Mouse (Mus musculus) urinary bladder, postnatal 4 days (tissue): ENCODE results near the gene Sncb.

ENCODE experiments used
- DNase-seq, 2 experiments: peaks; one replicate each; pipeline ENCODE4 v3.0.0; 2021 to 2022; ENCODE audit warnings: low spot score in 2 of 2

Gene Sncb

DNA sequence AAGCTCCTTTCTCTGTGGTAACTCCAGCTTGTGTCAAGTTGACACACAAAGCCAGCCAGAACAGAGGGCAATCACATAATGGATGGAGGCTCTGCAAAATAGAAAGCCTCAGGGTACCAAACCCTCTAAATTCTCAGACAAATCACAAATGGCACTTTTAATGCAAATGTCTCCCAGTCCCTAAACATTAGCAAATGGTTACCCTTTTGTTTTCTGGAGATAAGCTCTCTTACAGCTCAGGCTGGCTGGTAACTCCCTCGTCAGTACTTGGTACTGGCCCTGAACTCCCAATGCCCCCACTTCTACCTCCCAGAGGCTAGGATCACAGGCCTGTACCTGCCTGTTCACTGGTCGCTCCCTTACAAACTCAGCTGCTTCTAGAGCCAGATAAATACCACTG lies 16.8 kb upstream of the Sncb start:
- DNase-seq: no peak

- DNase-seq: no peak
Observed at GRCm38 (mm10) chr13:54781086-54781485, 14.7 kb upstream of the Sncb start.

DNA sequence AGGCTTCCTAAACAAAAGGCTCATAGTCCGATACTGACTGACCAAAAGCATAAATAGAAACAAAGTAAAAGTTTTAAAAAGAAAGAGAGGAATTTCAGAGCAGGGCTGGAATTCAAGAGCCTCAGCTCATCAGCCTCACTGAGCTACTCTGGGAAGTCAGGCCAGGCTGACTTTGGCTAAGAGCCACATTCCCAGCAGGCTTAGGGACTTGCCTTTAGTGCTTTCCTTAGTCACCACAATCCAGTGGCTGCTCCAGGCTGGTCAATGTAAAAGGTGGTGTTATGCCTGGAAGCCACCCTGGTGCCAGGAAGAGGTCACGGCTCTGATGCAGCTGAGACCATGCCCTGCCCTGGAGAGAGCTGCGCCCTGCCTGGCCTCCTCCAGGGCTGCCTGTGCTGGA lies 14.2 kb upstream of the Sncb start:
- no peak for DNase-seq

- DNase-seq: no peak
Observed at GRCm38 (mm10) chr13:54767012-54767411, 617 bp upstream of the Sncb start.

DNA sequence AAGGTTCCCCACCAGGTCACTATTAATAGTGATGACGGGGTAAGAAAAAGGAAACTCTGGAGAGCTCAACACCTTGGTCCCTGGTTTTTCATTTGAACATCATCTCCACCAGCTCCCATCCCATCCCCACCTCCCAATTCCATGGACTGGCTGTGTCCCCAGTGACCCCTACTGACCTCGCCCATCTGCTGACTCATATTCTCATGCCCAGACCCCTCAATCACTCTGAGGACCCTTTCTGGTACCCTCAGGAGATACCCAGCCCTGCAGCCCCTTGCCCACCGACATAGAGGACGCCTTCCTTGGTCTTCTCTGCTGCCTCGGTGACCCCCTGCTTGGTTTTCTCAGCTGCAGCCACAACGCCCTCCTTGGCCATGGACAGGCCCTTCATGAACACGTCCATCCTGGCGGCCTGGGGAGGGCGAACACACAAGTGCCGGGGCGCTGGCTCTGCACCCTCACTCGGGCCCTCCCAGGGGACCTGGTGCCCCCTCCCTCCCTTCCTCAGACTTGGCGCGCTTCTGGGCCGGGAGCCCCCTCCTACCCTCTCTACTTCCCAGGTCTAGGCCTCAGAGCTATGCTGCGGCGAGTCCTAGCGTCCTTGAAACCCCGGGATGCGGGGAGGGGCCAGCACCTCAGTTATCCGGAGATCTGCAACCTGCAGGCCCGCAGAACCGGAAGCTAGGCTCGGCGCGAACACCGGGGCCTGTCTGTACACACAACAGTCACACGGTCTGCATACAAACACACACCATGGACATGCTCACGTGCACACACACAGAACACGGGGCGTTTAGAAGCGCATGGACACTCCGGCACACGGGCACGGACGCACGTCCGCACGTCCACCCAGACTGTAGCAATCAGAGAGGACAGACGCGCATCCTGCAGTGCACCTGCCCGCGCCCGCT lies 859 bp downstream of the Sncb start:
- no peak for DNase-seq

DNA sequence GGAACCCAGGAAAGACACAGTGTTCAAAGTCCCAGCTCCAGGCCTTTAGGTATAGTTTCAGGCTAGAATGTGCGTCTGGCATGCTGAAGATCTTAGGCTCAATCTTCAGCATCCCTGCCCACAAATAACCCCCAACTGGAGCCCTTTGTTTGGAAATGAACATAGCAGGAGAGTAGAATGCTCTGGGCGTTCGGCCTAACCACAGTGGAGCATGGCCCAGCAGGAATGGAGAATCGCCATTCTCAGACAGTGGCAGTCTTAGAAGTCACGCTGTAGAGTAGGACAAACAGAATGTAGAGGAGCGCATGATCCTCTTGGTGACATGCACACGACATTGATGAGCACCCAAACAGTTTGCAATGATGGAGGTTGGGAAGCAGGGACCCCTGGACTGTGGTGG lies 5.5 kb downstream of the Sncb start:
- DNase-seq: no peak

- DNase-seq: no peak
Observed at GRCm38 (mm10) chr13:54760164-54760795, 6.1 kb downstream of the Sncb start.

- DNase-seq: no peak
Observed at GRCm38 (mm10) chr13:54759496-54759895, 6.9 kb downstream of the Sncb start.

DNA sequence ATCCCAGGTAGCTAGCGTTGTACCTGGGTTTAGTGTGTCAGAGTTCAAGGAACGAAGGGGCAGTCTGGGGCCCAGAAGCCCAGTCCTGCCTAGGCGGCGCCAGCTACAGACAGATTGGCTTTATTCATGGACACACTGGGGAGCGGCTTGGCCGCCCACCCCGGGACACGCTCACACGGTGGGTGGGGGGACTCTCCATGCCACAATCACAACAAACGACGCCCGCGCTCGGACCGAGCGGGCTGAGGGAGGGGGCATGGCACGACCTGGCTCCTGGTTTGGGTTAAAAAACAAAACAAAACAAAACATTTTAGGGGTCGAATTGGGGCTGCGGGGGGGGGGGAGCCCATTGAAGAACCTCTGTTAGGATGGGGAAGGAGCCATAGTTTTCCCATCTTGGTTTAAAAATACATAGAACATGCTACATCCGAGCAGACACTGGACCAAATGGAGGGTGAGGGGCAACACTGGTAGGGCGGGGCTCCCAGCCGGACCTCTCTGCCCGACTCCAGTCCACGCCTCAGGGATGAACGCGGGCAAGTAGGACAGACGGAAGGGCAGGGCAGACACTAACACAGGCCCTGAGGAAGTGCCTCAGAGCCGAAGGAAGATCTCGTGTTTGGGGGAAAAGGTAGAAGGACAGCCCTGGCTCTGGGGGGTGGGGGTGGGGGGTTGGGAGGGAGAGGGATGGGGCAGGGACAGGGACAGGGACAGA lies 7.5 kb downstream of the Sncb start:
- DNase-seq: no peak

GRCm38 (mm10) chr13:54758045-54758755 lies 8.2 kb downstream of the Sncb start:
- DNase-seq: peak; percentile 74 to 82

DNA sequence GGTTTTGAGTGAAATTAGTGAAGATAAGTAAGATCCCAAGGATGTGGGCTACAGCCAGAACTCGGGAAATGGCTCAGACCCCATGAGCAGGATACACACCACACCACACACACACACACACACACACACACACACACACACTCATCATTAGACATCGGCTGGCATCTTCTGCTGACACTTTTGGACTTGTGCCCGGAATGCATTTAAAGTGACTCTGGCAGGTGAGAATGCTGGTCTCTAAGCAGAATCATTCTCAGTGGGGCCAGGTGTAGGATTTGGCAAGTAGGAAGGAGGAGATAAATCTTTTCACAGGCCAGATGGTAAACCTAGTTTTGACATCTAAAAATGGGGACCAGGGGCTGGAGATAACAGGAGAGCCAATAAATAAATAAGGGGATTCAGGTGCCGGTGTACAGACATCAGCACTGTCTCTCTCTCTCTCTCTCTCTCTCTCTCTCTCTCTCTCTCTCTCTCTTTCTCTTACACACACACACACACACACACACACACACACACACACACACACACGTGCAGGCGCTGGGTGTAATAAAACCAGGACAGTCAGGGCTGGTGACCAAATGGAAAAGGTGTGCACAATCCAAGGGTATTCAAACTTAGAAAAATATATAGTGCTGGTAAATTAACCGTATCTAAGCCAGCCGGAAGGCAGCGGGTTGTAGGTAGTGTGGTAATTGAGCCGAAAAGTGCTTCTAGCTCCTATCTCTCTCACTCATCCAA lies 9.1 kb downstream of the Sncb start:
- DNase-seq: no peak

DNA sequence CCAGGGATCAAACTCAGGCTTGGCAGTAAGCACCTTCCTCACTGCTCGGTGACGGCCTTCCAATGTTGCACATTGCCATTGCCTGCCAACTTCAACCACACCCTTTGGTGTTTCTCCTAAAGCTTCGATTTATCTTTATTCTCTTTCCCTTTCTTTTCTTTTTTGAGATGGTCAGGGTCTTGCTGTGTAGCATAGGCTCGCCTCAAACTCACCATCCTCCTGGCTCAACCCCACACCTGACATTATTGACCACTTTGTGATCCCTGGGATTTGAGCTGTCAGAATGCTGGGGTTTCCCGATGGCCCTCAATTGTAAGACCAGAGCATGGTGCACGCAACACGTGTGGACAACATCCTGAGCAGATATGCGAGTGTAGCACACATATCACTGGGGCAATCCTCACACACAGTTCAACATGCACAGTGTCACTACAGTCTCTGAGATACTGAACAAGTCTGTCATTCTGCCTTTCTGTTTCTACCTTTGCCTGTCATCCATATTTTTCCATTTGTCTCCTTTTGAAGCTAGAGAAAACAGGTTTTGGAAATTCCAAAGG lies 10.2 kb downstream of the Sncb start:
- DNase-seq: no peak

DNA sequence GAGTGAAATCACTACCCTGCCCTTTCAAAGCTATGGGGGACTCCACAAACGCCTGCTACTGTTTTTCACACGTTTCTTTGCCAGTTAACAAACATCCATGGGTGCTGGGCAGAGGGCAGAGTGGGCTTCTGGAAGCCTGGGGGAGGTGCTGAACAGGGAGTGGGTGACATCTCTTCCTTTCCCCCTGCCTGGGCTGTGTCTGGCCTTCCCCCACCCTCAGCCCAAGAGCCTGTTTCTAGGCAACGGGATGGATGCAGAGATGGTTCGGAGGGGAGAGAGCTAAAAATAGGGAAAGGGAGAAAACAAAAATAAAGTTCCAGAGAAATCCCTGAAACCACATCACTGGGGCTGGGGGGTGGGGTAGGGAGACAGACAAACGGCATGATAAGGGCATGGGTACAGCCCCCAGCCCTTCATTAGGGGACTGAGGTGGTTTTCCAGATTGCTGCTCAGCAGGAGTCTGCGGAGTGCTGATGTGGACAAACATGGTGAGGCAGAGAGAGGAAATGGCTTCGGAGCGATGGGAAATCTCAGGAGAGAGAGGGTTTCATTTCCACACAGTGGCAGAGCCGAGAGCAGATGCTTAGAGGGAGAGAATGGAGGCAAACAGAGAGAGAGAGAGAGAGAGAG lies 11.1 kb downstream of the Sncb start:
- no peak for DNase-seq

DNA sequence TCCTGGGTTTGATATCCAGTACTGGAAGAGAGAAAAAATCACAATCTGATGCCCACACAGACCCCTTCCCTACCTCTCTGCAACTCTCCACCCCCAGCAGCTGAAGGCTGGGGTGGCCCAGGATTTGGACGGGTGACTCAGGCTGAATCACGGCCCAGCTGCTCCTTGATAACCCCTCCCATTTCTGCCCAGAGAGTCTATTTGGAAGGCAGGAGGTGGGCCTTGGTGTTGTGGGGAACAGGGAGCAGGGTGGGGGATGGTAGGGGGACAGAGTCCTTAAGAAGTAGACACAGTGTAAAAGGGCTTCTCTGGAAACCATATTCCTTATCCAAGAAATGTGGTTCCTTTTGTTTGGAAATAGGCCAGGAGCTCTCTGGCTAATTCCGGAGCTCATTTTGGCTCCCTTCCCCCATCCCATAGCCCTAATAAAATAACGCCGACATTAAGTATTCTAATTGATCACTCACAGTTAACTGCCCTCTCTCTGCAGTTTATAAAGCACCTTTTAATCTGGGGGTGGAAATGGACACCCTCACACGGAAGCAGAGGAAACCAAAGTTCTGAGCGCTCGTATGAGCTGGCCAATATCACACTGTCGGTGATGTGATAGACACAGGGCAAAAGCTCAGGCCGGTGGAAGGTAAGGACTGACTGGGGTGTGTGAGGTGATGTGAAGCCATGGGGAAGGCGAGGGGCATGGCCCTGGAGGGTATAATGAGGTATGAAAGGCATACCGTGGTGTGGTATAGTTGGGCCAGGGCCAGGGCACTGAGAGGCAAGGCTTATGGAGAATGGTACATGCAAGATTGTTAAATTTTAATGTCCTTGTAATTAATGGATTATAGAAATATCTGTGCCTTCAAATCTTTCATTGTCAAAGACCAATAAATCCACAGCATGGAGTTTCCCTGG lies 12.0 kb downstream of the Sncb start:
- DNase-seq: no peak

DNA sequence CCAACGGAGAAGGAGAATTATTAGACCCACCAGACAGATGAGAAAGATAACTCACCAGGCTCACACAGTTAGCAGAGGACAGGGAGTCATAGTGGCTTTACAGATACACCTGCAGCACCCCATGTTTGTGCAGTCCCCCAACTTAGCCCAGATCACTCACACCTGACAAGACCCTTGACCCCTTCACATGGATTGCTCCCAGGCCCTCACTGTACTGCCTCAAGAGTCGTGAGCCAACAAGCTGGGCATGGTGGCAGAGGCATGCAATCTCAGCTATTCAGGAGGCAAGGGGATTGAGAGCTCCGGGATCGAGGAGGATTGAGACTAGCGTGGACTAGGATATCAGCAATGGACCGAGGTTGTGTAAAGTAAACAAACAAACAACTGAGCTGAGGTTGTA lies 12.7 kb downstream of the Sncb start:
- DNase-seq: no peak

DNA sequence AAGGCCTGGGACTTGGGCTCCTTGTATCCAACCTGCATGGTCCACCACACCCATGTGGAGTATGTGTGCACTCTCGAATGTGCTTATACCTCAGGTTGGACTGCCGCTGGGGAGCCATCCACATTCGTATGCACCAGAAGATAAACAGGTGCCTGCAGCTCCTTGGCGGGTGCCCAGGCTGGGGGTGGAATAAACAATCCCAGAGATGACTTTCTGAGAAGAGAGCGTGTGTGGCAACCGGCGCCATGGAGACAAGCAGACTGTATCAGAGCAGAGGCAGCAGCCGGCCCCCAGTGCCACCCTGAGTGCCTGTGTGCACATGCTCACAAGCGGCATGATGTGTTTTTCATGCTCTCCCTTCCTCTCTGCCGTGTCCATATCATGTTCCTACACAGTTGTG lies 13.7 kb downstream of the Sncb start:
- DNase-seq: no peak

DNA sequence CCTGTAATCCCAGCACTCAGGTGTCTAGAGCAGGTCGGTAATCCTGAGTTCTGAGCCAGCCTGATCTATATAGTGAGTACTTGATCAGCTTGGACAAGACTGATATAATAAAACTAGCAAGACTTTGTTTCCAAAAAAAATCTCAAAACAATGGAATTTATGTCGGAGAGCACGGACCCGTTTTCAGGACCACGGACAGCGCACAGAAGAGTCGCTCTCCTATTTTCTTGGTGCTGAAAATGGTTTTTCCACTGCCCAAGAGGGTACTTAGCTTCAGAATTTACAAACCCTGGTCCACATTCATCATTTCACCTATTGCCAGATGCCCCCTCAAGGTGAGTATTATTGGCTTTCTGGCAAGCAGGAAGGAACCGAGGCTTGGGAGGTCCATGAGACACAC lies 15.7 kb downstream of the Sncb start:
- no peak for DNase-seq

DNA sequence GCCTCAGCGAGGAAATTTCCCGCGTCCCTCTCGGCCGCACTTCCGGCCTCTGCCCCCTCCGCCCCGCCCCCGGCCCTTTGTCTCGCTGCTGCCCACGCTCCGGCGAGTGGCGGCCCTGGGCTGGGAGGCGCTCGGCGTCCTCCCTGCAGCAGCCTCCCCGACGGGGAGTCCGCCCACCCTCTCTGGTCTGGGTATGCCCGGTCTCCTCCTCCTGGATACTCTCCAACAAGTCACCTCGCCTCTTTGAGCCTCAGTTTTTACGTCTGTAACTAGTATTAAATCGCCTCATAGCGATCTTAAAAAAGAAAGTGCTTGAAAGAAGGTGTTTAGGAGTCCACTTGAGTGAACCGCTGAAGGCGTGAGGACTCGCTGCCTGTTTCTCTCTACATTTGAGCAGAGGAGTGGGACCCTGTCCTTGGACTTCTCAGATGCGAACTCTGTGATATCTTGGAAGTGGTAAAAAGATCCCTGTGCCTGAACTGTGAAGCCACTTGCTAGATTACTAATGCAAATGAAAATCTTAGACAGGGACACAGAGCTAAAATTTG lies 16.5 kb downstream of the Sncb start, which contains the start of gene Gprin1:
Gene Gprin1, minus strand, starts transcription at position 11 of the 548 bp plus-strand sequence.
- DNase-seq: no peak
